Mouse (Mus musculus): ENCODE results near the gene Tcirg1.
A peak's percentile ranks its signal among the peaks of the same experiment; 100 is the strongest.

Gene Tcirg1

DNA sequence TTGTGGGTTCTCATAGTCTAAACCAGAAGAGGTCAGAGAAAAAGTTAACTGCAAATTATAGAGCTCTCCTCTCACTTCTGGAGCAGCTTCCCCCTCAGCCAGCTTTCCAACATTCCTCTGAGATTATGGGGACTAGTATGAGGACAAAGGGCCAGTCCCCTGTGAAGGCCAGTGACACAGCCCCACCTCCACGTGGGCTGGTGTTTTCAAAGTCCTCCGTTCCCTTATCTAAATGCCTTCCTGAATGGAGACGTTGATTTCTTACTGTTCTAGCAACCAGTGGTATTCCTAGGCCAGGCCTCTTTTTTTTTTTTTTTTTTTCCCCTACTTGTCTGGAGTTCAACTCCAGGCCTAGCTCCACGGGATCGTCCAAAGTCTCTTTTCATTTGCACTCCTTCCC is 56.9 kb downstream of the Tcirg1 start:
- no peak for DNase-seq

DNA sequence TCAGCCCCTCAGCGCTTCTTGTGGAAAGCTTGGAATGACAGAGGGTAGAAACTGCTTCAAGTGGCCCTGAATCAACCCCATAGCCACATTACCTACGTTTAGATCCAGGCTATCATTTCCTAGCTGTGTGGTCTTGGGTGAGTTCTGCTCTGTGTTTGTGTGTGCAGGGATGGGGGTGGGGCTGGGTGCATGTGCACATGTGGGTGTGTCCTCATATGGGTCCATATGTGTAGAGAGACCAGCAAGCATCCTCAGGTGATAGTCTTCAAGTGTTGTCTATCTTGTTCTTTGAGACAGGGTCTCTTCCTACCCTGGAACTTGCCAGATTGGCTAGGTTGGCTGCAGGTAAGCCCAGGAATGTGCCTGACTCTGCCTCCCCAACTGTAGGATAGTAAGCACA is 57.7 kb downstream of the Tcirg1 start:
- DNase-seq = no peak

DNA sequence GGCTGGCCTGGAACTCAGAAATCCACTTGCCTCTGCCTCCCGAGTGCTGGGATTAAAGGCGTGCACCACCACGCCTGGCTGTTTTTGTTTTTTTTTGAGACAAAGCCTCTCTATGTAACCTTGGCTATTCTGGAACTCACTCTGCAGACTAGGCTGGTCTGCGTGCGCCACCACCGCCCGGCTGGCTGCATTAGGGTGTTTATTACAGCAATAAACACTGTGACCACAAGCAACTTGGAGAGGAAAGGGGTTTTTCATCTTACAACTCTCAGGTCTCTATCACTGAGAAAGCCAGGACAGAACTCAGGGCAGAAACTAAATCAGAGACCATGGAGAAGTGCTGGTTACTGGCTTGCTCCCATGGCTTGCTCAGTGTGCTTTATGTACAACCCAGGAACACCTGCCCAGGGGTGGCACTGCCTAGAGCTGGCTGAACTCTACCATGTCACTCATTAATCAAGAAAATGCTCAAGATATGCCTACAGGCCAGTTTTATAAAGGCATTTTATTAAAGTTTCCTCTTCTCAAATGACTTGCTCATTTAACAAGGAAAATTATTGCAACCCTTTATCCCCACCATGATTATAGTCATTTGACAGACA is 58.6 kb downstream of the Tcirg1 start:
- no peak for DNase-seq

DNA sequence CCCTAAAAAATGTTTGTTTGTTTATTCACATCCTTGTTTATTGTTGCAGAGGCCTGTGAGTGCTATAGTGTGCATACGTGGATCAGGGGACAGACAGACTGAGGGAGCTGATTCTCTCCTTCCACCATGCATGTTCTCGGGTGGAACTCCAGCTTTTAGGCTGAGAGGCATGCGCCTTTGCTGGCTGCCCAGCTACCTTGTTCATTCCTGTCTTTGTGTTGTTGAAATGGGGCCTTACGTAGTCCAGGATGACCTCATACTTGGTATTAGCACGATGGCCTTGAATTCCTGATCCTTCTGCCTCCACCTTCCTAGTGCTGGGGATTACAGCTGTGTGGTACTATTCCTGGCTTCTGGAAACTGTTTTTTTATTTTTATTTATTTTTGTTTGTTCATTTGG is 59.2 kb downstream of the Tcirg1 start:
- no peak for DNase-seq

DNA sequence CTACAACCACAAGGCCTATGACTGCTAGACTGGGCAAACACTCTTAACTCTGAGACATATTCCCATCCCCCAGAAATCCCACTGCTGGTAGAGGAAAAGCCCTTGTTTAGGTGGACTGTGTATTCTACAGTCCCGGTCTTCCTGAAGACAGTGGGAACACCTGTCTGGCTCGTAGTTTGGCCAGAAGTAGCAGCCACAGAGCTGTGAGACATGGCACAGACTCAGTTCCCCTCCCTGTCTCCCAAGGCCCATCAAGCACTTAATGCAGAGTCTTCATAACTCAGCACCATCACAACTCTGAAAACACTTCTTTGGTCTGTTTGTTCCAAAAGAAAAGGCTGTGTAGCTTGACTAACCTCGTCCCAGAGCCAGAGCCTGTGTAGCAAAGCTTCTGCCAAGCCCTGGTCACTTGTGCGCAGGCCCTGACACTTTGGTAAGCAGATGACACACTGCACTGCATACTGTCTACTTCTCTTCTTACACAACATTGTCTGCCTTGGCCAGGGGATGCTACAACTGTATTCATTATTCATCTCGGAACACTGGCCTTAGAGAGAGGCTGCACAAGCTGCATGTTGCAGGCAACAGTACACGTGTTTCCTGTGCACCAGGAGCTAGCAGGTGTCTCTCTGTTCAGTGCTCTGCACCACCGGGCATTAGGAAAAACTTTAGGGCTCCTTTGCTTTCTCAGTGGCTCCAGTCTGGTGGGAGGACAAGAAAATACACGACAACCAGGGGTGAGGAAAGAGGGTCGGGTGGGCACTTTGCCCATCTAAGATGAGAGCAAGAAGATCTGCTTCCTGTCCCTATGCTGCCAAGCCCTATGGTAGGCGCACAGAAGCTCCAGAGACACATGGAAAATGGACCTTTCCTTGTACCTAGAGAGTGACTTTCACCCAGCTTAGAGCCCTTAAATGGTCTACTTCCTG is 60.0 kb downstream of the Tcirg1 start:
- DNase-seq = peak; percentile 43
